Mouse (Mus musculus): ENCODE results near the gene Prkar1a.

The Prkar1a gene

GRCm38 (mm10) chr11:109672881-109673739 lies 23.9 kb downstream of the Prkar1a start:
- DNase-seq (ENCODE audit: low spot score) = no peak

GRCm38 (mm10) chr11:109673741-109674140 lies 24.5 kb downstream of the Prkar1a start:
- DNase-seq (ENCODE audit: low spot score) = no peak

- DNase-seq (ENCODE audit: low spot score) = no peak
Observed at GRCm38 (mm10) chr11:109674542-109674941, 25.3 kb downstream of the Prkar1a start.

DNA sequence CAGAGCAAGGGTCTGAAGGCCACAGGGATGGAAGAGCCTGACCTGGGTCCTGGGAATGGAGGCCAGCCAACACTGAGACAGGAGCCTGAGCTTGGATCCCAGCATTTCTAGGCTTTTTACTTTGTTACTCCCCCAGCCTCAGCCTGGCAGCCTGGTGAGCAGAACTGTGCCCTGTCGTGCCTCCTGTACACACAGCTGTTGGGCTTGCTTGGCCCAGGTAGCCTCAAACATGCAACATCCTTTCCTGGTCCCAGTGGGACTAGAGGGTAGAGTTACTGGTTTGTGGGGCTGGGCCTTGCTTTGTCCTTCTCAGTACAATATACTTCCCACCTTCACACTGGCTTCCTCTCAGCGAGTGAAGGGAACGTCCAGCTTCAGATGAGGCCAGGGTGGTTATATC lies 26.0 kb downstream of the Prkar1a start:
- DNase-seq (ENCODE audit: low spot score) = no peak

DNA sequence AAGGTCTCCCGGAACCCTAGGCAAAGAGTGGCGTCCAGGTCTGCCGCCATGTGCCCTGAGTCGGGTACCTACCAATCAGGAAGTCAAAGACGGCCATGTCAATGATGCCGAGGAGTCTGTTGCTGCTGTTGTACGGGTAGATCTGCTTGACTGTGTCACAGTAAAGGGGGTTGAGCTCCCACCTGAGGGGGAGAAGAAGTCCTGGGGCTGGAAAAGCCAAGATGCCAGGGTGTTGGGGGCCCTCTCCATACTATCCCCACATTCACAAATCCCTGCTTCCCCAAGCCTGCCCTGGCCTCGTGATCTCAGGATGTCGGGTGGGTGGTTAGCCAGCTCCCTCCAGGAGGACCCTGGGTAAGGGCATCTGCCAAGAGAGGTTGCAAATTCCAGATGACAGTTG lies 26.6 kb downstream of the Prkar1a start:
- no peak for DNase-seq (ENCODE audit: low spot score)

GRCm38 (mm10) chr11:109676621-109677373 lies 27.6 kb downstream of the Prkar1a start:
- no peak for DNase-seq (ENCODE audit: low spot score)

GRCm38 (mm10) chr11:109678291-109678690 lies 29.1 kb downstream of the Prkar1a start:
- no peak for DNase-seq (ENCODE audit: low spot score)

- no peak for DNase-seq (ENCODE audit: low spot score)
Observed at GRCm38 (mm10) chr11:109680934-109681333, 31.7 kb downstream of the Prkar1a start.

DNA sequence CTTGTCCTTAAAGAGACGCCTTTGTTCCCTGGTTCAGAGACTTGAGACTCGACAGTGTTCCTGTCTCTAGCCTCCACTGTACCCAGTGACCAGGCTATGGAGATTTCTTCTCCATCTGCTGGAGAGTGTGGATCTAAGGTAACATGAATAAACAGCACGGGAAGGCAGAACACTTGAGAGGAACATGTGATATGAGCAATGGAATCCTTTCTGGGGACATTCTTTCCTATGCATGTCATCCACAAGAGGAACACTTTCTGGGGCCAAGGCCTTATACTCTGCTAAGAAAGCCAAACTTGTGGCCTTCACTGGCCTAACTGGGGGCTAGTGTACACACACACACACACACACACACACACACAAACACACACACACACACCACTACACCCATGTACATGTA lies 32.4 kb downstream of the Prkar1a start:
- DNase-seq (ENCODE audit: low spot score) = no peak

DNA sequence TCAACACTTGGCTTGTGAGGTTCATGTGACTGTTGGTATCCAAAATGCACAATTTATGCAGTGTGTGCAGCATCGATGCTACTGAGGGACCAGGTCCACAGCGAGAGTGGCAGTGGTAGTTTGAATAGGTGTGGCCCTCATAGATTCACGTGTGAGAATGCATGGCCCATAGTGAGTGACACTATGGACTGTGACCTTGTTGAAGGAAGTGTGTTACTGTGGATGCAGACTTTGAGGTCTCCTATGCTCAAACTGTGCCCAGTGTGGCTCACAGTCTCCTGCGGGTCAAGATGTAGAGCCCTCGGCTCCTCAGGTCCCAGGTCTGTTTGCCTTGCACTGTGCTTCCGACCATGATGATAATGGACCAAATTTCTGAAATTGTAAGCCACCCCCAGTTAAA lies 33.0 kb downstream of the Prkar1a start:
- no peak for DNase-seq (ENCODE audit: low spot score)

GRCm38 (mm10) chr11:109689539-109689938 lies 40.3 kb downstream of the Prkar1a start:
- no peak for DNase-seq (ENCODE audit: low spot score)

- no peak for DNase-seq (ENCODE audit: low spot score)
Observed at GRCm38 (mm10) chr11:109692737-109693136, 43.5 kb downstream of the Prkar1a start.

DNA sequence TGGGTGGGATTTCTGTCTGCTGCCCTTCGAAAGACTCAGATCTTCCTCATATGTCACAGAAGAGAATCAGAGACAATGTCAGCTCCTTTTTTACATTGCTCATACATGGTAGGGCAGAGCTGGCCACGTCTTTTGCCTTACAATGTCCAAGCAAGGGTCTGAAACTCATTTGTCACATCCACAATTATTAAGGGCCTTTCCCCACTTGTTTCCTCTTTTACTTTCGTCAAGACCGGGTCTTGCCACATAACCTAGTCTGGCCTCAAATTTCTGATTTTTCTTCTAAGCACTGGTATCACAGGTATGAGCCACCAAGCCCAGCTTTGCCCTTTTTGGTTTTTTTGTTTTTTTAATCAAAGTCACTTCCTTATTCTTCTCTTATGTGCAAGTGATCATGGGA lies 47.3 kb downstream of the Prkar1a start:
- DNase-seq (ENCODE audit: low spot score) = no peak

- DNase-seq (ENCODE audit: low spot score) = no peak
Observed at GRCm38 (mm10) chr11:109697089-109697643, 48.0 kb downstream of the Prkar1a start.

DNA sequence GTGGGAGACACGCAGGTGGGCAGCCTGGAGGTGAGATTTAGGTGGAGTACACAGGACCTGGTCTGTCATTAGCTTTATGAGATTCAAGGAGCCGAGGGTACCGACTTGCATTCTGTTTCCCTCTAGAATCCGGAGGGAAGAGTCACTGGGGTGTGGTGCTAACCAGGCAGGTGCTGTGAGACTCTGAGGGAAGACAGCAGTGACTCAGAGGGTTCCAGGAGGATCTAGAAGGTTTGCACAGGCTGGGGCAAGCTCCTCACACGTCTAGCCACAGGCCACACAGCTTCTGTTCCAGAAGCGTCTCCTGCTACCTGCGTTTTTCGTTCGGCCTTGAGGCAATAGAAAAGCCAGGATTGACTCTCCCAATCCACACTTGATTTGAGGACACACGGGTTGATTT lies 49.5 kb downstream of the Prkar1a start:
- no peak for DNase-seq (ENCODE audit: low spot score)

DNA sequence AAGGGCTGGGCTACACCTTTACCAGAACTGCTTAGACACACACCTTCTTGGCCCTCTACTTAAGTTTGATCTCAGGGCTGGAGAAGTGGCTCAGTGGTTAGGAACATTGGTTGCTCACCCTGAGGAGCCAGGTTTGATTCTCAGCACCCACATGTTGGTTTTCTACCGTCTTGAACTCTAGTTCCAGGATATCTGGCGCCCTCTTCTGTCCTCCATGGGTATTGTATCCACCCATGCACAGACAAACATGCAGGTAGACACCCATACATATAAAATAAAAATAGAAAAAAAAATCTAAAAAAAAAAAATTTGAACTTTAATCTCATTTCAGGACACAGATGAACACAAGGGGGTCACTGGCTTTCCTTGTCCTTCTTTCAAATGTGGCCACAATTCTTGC lies 50.6 kb downstream of the Prkar1a start:
- no peak for DNase-seq (ENCODE audit: low spot score)

GRCm38 (mm10) chr11:109700761-109701160 lies 51.6 kb downstream of the Prkar1a start:
- no peak for DNase-seq (ENCODE audit: low spot score)

DNA sequence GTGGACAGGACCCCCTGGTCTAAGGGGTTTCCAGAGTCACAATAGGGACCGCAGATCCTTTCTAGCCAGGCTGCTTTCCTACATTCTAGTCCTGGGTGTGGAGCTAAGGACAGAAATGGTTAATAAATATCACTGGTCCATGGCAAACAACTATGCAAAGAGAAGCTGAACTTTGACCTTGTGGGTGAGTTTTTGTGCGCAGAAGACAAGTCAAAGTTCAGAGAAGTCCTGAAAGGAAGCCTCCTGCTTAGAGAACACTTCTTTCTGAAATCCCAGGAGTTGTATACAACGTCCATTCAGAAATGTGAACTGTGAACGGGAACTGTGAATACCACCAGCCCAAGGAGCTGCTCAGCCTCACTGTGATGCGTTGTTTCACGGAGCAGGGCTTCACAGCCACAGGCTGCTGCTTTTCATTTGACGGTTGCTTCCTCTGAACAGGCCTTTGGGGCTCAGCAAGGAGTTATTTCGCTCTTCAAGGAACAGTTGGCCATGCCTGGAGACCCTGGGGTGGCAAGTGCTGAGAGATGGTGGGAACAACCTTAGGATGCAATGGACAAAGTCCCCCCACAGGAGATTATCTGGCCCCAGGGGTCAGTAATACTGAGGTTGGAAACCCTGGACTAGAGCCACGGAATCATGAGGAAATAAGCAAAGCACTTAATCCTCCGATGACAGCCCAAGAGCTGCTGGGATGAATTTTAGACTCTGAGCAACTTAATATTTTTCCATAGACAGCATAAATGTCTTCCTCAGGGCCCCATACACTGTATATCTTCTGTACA lies 53.0 kb downstream of the Prkar1a start:
- no peak for DNase-seq (ENCODE audit: low spot score)

DNA sequence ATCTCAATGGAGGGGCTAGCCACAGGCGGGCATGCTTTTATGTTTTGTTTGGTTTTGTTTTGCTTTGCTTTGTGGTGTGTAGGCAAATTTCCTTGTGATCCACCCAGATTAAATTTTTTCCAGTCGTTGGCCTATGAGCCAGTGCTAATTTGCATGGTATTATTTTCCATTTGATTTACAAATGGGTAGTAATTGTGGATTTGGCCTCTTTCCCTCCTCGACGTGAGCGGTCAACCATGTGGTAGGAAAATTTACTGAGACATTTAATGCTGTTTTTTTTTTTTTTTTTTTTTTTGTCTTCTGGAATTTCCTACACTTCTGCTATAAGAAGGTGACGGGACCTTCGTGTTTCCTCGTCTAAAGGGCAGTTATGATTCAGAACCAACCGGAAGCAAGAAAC lies 54.6 kb downstream of the Prkar1a start:
- no peak for DNase-seq (ENCODE audit: low spot score)

DNA sequence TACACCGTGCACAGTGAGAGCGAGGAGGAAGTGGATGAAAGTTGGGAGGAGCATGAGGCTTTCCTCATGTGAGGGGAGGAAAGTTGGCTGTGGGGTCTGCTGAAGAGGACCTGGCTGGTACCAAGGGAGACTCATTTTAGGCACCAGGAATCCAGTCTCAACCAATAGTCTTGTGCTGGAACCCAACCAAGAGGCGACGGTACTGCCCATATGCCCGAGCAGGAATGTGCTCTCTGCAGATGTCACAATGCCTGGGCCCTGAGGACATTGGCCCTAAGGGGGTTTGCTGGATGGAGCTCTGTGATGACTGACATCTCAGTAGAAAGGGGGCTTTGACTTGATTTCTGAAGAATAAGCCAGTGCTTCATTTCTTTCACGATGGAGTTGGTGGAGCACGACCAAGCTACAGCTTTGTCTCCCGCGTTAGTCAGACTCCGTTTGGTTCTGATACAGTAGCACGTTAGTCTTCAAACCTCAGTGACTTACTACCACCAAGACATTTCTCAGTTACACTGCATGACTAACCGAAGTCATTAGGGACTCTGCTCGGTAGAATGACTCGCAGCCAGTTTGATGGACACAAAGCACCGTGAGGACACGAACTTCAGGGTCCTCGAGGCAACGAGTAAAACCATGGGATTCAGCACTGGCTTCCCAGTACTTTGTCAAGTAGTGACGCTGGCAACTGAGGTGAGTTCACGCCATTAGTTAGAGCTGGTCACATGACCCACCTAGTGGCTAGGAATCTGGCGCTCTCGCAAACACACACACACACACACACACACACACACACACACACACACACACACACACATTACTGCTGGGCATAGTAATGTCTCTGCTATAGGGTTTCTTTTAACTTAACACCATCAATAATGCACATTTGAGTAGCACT lies 55.4 kb downstream of the Prkar1a start:
- DNase-seq (ENCODE audit: low spot score) = no peak

All from ovary, postnatal 10 days (tissue).